Mouse (Mus musculus) left cerebral cortex, adult 9 months (tissue): ENCODE data around the gene Gbf1.
A peak's percentile ranks its signal among the peaks of the same experiment; 100 is the strongest.

ENCODE experiments used
- DNase-seq, 2 experiments: peaks; one replicate each; pipeline ENCODE4 v3.0.0; 2022; ENCODE audit warnings: low spot score in 2 of 2

Gene Gbf1

GRCm38 (mm10) chr19:46302551-46302950, 150.2 kb downstream of the Gbf1 start:
- no peak for DNase-seq

GRCm38 (mm10) chr19:46303251-46304215, 151.2 kb downstream of the Gbf1 start:
- DNase-seq = no peak

GRCm38 (mm10) chr19:46304216-46304841, 152.0 kb downstream of the Gbf1 start, which contains the start of gene Nfkb2:
Gene Nfkb2 (plus strand): TSS chr19:46304320.
- DNase-seq = peak in 1 of 2 experiments; percentile 80

GRCm38 (mm10) chr19:46304908-46305333, 152.6 kb downstream of the Gbf1 start:
- DNase-seq = no peak

GRCm38 (mm10) chr19:46305432-46306267, 153.3 kb downstream of the Gbf1 start:
- peak in 1 of 2 experiments; percentile 18 for DNase-seq

- DNase-seq = no peak
Observed at GRCm38 (mm10) chr19:46306268-46306610, 153.9 kb downstream of the Gbf1 start.

GRCm38 (mm10) chr19:46306751-46307289, 154.5 kb downstream of the Gbf1 start:
- no peak for DNase-seq

- DNase-seq = no peak
Observed at GRCm38 (mm10) chr19:46307781-46308180, 155.5 kb downstream of the Gbf1 start.

GRCm38 (mm10) chr19:46308303-46308702, 156.0 kb downstream of the Gbf1 start:
- DNase-seq = no peak

- peak; percentile 37 to 80 for DNase-seq
Observed at GRCm38 (mm10) chr19:46308706-46309435, 156.6 kb downstream of the Gbf1 start.

GRCm38 (mm10) chr19:46309651-46310305, 157.5 kb downstream of the Gbf1 start:
- peak; percentile 3 to 14 for DNase-seq

GRCm38 (mm10) chr19:46310312-46310865, 158.1 kb downstream of the Gbf1 start:
- no peak for DNase-seq

- DNase-seq = no peak
Observed at GRCm38 (mm10) chr19:46311341-46311740, 159.0 kb downstream of the Gbf1 start.

GRCm38 (mm10) chr19:46312566-46312965, 160.3 kb downstream of the Gbf1 start:
- DNase-seq = peak in 1 of 2 experiments; percentile 3

- DNase-seq = no peak
Observed at GRCm38 (mm10) chr19:46313116-46313515, 160.8 kb downstream of the Gbf1 start.

GRCm38 (mm10) chr19:46313591-46313990, 161.3 kb downstream of the Gbf1 start:
- DNase-seq = no peak

- peak in 1 of 2 experiments; percentile 5 for DNase-seq
Observed at GRCm38 (mm10) chr19:46314151-46314601, 161.9 kb downstream of the Gbf1 start.

- DNase-seq = peak in 1 of 2 experiments; percentile 31
Observed at GRCm38 (mm10) chr19:46314872-46315742, 162.8 kb downstream of the Gbf1 start.
